Mouse (Mus musculus): ENCODE data around the gene Lrrc4b. TPM values are rescaled to one million over a fixed set of nuclear protein-coding genes. Genes with fewer than 3 reads are reported as not detected.
A peak's percentile ranks its signal among the peaks of the same experiment; 100 is the strongest.

Gene Lrrc4b
- polyA plus RNA-seq, 1 experiment from 2014 or later = 0.87 TPM

GRCm38 (mm10) chr7:44467811-44468411, 39.1 kb downstream of the Lrrc4b start, which contains the start of gene Josd2:
Josd2 (plus strand) TSS chr7:44467980.
- Histone ChIP-seq H3K9me3 (no peaks in the 10 kb centered on the region), H3K9ac (peak within 1 kb of the TSS; percentile 78), H3K27me3 (peaks cover 26% of the 10 kb centered on the region), H3K27ac (peak within 1 kb of the TSS; percentile 80), H3K36me3 (peaks cover 9% of the 10 kb centered on the region; the same call in 1 of the 2 replicates), H3K4me3 (peak within 1 kb of the TSS; percentile 66), H3K4me1 (peaks cover 32% of the 10 kb centered on the region), H3K4me2 (peak within 1 kb of the TSS; percentile 66)
- ATAC-seq (ENCODE audit: insufficient number of reproducible peaks, low FRiP score, low TSS enrichment, low read depth) = peak; percentile 91
- under 1% methylated on average over 42 of the region's 42 CpGs for whole genome bisulfite sequencing

GRCm38 (mm10) chr7:44468644-44469285, 39.9 kb downstream of the Lrrc4b start:
- peak overlapping the region; percentile 66 for H3K4me2 ChIP-seq

DNA sequence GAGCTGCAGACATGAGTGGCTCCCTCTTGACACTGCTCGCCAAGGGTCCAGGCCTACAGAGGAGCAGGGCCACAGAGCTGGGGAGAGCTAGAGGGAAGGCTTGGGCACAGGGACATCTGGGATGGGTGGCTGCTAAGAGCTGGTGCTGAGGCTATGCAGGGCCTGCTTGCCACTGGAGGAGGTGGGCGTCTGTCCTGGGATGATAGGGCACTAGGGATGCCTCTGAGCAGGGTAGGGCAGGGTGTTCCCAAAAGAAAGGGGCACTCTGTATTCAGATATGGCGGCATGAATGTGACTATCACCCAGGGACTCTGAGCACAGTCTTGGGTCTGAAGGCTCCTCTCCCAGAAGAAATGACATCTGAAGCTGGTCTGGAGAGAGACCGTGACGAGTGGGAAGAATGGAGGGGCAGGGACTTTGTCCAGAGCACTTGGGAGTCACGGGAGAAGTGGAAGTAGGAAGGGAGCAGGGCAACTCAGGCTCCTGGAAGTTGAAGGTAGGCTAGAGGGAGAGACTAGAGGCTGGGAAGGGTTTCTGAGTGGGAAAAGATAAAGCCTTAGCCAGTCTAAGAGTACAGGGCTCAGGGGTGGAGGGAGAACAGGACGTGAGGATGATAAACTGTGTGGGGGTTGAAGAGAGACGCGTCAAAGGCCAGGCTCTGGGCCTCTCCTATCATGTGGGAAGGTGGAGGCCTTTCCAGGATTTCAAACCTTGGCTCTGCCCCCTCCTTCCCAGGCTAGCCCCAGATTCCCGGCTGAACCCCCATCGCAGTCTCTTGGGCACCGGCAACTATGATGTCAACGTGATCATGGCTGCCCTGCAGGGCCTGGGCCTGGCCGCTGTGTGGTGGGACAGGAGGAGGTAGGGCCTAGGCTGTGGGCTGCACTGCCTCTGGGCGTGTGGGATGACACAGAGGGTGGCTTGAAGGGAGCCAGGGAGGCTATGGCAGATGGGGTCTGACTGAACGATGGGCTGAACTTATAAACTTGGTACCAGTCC, 41.2 kb downstream of the Lrrc4b start:
- Histone ChIP-seq H3K4me2 (no peak overlapping the region), H3K9me3 (no peaks in the 10 kb centered on the region), H3K4me3 (no peak overlapping the region), H3K36me3 (peaks cover 9% of the 10 kb centered on the region; the same call in 1 of the 2 replicates), H3K4me1 (peaks cover 44% of the 10 kb centered on the region), H3K9ac (no peak overlapping the region), H3K27me3 (peaks cover 15% of the 10 kb centered on the region), H3K27ac (no peak overlapping the region)
- ATAC-seq (ENCODE audit: insufficient number of reproducible peaks, low FRiP score, low TSS enrichment, low read depth) = no peak
- 91% methylated on average over 16 of the region's 16 CpGs for WGBS

More at GRCm38 (mm10) chr7:44468644-44469285, 39.9 kb downstream of the Lrrc4b start:
- peak overlapping the region; percentile 50 for H3K27ac ChIP-seq
- H3K27me3 ChIP-seq = peaks cover 17% of the 10 kb centered on the region
- H3K36me3 ChIP-seq = peaks cover 9% of the 10 kb centered on the region; the same call in 1 of the 2 replicates
- WGBS = 76% methylated on average over 15 of the region's 15 CpGs
- no peak for ATAC-seq (ENCODE audit: insufficient number of reproducible peaks, low FRiP score, low TSS enrichment, low read depth)
- H3K4me3 ChIP-seq = peak overlapping the region; percentile 66
- H3K4me1 ChIP-seq = peaks cover 35% of the 10 kb centered on the region
- peak overlapping the region; percentile 78; the same call in 1 of the 2 replicates for H3K9ac ChIP-seq
- no peaks in the 10 kb centered on the region for H3K9me3 ChIP-seq

- Histone ChIP-seq H3K9me3 (no peaks in the 10 kb centered on the region), H3K27ac (peak overlapping the region; percentile 60), H3K4me2 (no peak overlapping the region), H3K27me3 (peaks cover 19% of the 10 kb centered on the region), H3K9ac (no peak overlapping the region), H3K4me3 (no peak overlapping the region), H3K36me3 (peaks cover 9% of the 10 kb centered on the region; the same call in 1 of the 2 replicates), H3K4me1 (peaks cover 50% of the 10 kb centered on the region)
- ATAC-seq (ENCODE audit: insufficient number of reproducible peaks, low FRiP score, low TSS enrichment, low read depth) = no peak
- whole genome bisulfite sequencing = 85% methylated on average over 16 of the region's 16 CpGs
Measured at GRCm38 (mm10) chr7:44470696-44471612, 42.1 kb downstream of the Lrrc4b start.

GRCm38 (mm10) chr7:44471880-44472557, 43.2 kb downstream of the Lrrc4b start:
- Histone ChIP-seq H3K9ac (no peak overlapping the region), H3K9me3 (no peaks in the 10 kb centered on the region), H3K27ac (peak overlapping the region; percentile 60; the same call in 1 of the 2 replicates), H3K27me3 (peaks cover 19% of the 10 kb centered on the region), H3K4me1 (peaks cover 50% of the 10 kb centered on the region), H3K4me3 (no peak overlapping the region), H3K4me2 (no peak overlapping the region), H3K36me3 (peaks cover 9% of the 10 kb centered on the region; the same call in 1 of the 2 replicates)
- no peak for ATAC-seq (ENCODE audit: insufficient number of reproducible peaks, low FRiP score, low TSS enrichment, low read depth)
- WGBS = 37% methylated on average over 6 of the region's 6 CpGs

- Histone ChIP-seq H3K27me3 (peaks cover 19% of the 10 kb centered on the region), H3K36me3 (peaks cover 9% of the 10 kb centered on the region; the same call in 1 of the 2 replicates), H3K27ac (0 out of 2 replicates have a peak overlapping the region, but pooled peaks have one; percentile 24), H3K4me3 (no peak overlapping the region), H3K9ac (no peak overlapping the region), H3K9me3 (no peaks in the 10 kb centered on the region), H3K4me1 (peaks cover 45% of the 10 kb centered on the region), H3K4me2 (no peak overlapping the region)
- 12% methylated on average over 1 of the region's 1 CpGs for WGBS
- ATAC-seq (ENCODE audit: insufficient number of reproducible peaks, low FRiP score, low TSS enrichment, low read depth) = peak; percentile 5; the same call in 1 of the 2 replicates
Measured at GRCm38 (mm10) chr7:44472558-44472885, 43.7 kb downstream of the Lrrc4b start.

DNA sequence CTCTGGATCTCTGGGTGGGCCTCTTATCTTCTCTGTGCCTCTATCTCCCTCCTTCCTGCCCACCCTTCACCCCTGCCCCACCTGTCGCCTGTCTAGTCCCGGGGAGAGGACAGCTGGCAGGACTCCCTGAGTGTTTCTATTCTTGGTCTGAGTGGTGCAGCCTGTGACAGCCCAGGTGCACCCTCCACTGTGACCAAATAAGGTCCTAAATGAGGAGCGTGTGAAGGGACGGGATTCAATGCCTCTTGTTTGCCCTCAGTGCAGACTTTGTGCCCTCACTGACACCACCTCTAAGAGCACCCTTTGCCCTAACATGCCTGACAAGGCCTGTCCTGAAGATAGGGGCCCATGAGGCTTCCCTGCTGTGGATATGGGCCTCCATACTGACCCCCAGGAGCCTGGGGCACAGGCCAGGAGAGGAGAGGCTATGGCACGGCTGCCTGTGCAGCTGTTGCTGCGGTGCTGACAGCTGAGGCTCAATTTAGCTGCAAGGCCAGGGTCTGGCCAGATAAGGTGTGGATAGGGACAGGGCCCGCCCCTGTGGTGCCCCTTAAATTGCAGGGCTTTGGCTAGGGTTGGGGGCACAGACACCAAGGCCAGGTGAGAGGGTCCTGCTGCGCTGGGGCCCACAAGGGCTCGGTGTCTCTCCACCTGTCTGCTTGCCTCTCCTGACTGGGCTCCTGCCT, 44.3 kb downstream of the Lrrc4b start:
- ATAC-seq (ENCODE audit: insufficient number of reproducible peaks, low FRiP score, low TSS enrichment, low read depth) = peak; percentile 52
- H3K27me3 ChIP-seq = peaks cover 19% of the 10 kb centered on the region

GRCm38 (mm10) chr7:44474419-44474818, 45.6 kb downstream of the Lrrc4b start:
- Histone ChIP-seq H3K4me2 (no peak overlapping the region), H3K27me3 (peaks cover 19% of the 10 kb centered on the region), H3K36me3 (peaks cover 9% of the 10 kb centered on the region; the same call in 1 of the 2 replicates), H3K9me3 (no peaks in the 10 kb centered on the region), H3K4me3 (0 out of 2 replicates have a peak overlapping the region, but pooled peaks have one; percentile 5), H3K9ac (no peak overlapping the region), H3K27ac (peak overlapping the region; percentile 24; the same call in 1 of the 2 replicates), H3K4me1 (peaks cover 33% of the 10 kb centered on the region)
- 0 out of 2 replicates have a peak, but pooled peaks have one; percentile 17 for ATAC-seq (ENCODE audit: insufficient number of reproducible peaks, low FRiP score, low TSS enrichment, low read depth)
- WGBS = 17% methylated on average over 4 of the region's 4 CpGs

More for the DNA sequence above, 44.3 kb downstream of the Lrrc4b start:
- H3K9me3 ChIP-seq = no peaks in the 10 kb centered on the region
- no peak overlapping the region for H3K4me3 ChIP-seq
- H3K27ac ChIP-seq = peak overlapping the region; percentile 19; the same call in 1 of the 2 replicates
- H3K36me3 ChIP-seq = peaks cover 9% of the 10 kb centered on the region; the same call in 1 of the 2 replicates
- H3K4me2 ChIP-seq = no peak overlapping the region
- H3K9ac ChIP-seq = no peak overlapping the region
- WGBS = 42% methylated on average over 9 of the region's 9 CpGs
- H3K4me1 ChIP-seq = peaks cover 43% of the 10 kb centered on the region

GRCm38 (mm10) chr7:44475046-44475614, 46.3 kb downstream of the Lrrc4b start:
- H3K27me3 ChIP-seq = peaks cover 19% of the 10 kb centered on the region
- H3K9me3 ChIP-seq = no peaks in the 10 kb centered on the region
- peaks cover 3% of the 10 kb centered on the region; the same call in 1 of the 2 replicates for H3K36me3 ChIP-seq
- H3K9ac ChIP-seq = no peak overlapping the region
- no peak overlapping the region for H3K4me2 ChIP-seq
- no peak overlapping the region for H3K4me3 ChIP-seq
- no peak for ATAC-seq (ENCODE audit: insufficient number of reproducible peaks, low FRiP score, low TSS enrichment, low read depth)
- no peak overlapping the region for H3K27ac ChIP-seq
- WGBS = 33% methylated on average over 5 of the region's 5 CpGs
- H3K4me1 ChIP-seq = peaks cover 33% of the 10 kb centered on the region

All from limb, embryonic 15.5 days (tissue).